Mouse (Mus musculus) embryonic facial prominence, embryonic 10.5 days (tissue): ENCODE measurements around the gene Urb1. TPM values are rescaled to one million over a fixed set of nuclear protein-coding genes. Genes with fewer than 3 reads are reported as not detected.

Experiments used
- DNase-seq: peaks from one replicate; pipeline ENCODE4 v3.0.0-alpha.2; 2017; ENCODE audit warnings: low spot score
- H3K27ac ChIP-seq: fragments of 300-500 bp; sonication (generic); replicated peaks from 2 replicates; pipeline ENCODE4 v1.5.1; 2016; ENCODE audit warnings: mild to moderate bottlenecking
- H3K27me3 ChIP-seq: fragments of 300-500 bp; sonication (generic); replicated peaks from 2 replicates; pipeline ENCODE4 v1.6.1; 2016; ENCODE audit warnings: low read depth, mild to moderate bottlenecking; ENCODE audit not compliant: poor library complexity, severe bottlenecking
- H3K36me3 ChIP-seq: fragments of 300-500 bp; sonication (generic); replicated peaks from 2 replicates; pipeline ENCODE4 v1.6.1; 2016; ENCODE audit warnings: mild to moderate bottlenecking, moderate library complexity
- H3K4me1 ChIP-seq: fragments of 300-500 bp; sonication (generic); 2 replicates; pipeline ENCODE4 v1.6.1; 2016
- H3K4me3 ChIP-seq: fragments of 300-500 bp; sonication (generic); 2 replicates; pipeline ENCODE4 v1.5.1; 2016; ENCODE audit warnings: mild to moderate bottlenecking, moderate library complexity
- H3K9me3 ChIP-seq: fragments of 300-500 bp; sonication (generic); 2 replicates; pipeline ENCODE4 v1.6.1; 2016; ENCODE audit warnings: mild to moderate bottlenecking
- WGBS: fragments of 180-500 bp; shearing (Covaris S2); methylation state at CpG from one replicate; pipeline ENCODE4 v1.1.7; 2016; 5-methylcytosine and 5-hydroxymethylcytosine counted together
- polyA plus RNA-seq: library from polyadenylated mRNA; unstranded; fragments of >200 nt; fragmentation: Nextera tagmentation; extraction: Ambion mirVana; gene quantifications from 2 replicates; pipeline ENCODE4 v1.2.1, GENCODE M21; 2016

Gene Urb1
- polyA plus RNA-seq, 1 experiment from 2014 or later, result 10.9 TPM

GRCm38 (mm10) chr16:90704161-90704825, 105.9 kb downstream of the Urb1 start:
- Histone ChIP-seq H3K27me3 (no peaks in the 10 kb centered on the region), H3K36me3 (no peaks in the 10 kb centered on the region), H3K4me3 (no peak overlapping the region), H3K4me1 (peaks cover 39% of the 10 kb centered on the region), H3K9me3 (0 out of 2 replicates have a peak, but pooled peaks cover 2% of the 10 kb centered on the region), H3K27ac (peak overlapping the region; percentile 73)
- no peak for DNase-seq
- 64% methylated on average over 13 of the region's 13 CpGs for WGBS

DNA sequence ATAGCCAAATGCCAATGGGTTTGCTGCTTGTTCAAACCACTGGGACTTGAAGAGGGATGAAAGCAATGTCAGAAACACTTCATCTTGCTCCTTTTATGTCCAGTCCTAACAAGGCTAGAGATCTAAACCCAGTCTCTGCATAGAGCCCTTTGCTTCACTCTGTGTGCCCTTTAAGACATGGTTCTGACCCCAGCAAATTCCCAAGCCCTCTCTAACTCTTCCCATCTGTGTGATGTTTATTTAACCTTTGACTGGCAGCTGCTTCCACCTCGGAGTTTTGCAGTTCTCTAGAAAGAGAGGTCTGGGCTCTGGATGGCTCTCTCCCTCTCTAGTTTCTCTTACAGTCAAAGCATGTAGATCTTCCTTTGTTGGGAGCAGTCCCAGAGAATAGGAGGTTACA, 106.6 kb downstream of the Urb1 start:
- H3K4me1 ChIP-seq, result peaks cover 33% of the 10 kb centered on the region
- no peak overlapping the region for H3K4me3 ChIP-seq
- H3K36me3 ChIP-seq, result no peaks in the 10 kb centered on the region
- WGBS, result 6% methylated on average over 1 of the region's 1 CpGs
- no peaks in the 10 kb centered on the region for H3K27me3 ChIP-seq
- peak; percentile 65 for DNase-seq
- 0 out of 2 replicates have a peak, but pooled peaks cover 2% of the 10 kb centered on the region for H3K9me3 ChIP-seq
- H3K27ac ChIP-seq, result peak overlapping the region; percentile 73

DNA sequence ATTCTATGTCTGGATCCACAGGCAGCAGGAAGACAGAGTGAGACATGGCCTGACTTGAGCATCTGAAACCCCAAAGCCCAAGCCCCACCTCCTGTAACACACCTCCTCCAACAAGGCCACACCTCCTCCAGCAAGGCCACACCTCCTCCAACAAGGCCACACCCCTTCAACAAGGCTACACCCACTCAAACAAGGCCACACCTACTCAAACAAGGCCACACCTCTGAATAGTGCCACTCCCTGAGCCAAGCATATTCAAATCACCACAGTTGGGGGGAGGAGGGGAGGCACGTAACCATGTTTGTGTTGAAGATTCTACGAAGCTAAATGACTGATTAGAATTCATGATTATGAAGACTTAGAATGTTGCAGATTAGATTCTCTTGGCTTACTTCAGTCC, 108.7 kb downstream of the Urb1 start:
- no peak for DNase-seq
- Histone ChIP-seq H3K4me1 (peaks cover 31% of the 10 kb centered on the region), H3K27ac (no peak overlapping the region), H3K9me3 (0 out of 2 replicates have a peak, but pooled peaks cover 2% of the 10 kb centered on the region), H3K4me3 (no peak overlapping the region), H3K27me3 (no peaks in the 10 kb centered on the region), H3K36me3 (no peaks in the 10 kb centered on the region)
- WGBS, result 92% methylated on average over 2 of the region's 2 CpGs

Other genes starting within 250 kb of the Urb1 start
- 99.0 and 103 TPM in 2 replicates for gene Mis18a, start 83.0 kb downstream of the Urb1 start, polyA plus RNA-seq
- gene Mrap, start 72.2 kb downstream of the Urb1 start, polyA plus RNA-seq, result 1.2 and 2.4 TPM in 2 replicates
- gene Eva1c, start 16.3 kb upstream of the Urb1 start, polyA plus RNA-seq, result 0.36 and 0.41 TPM in 2 replicates
- gene Cfap298, start 124.7 kb upstream of the Urb1 start, polyA plus RNA-seq, result 50.1 and 58.2 TPM in 2 replicates
- gene Synj1, start 200.9 kb upstream of the Urb1 start, polyA plus RNA-seq, result 11.6 and 11.8 TPM in 2 replicates
- 66.9 and 79.2 TPM in 2 replicates for gene Paxbp1, start 234.1 kb upstream of the Urb1 start, polyA plus RNA-seq